Mouse (Mus musculus): ENCODE data around the gene Ppp1r26. TPM values are rescaled to one million over a fixed set of nuclear protein-coding genes. Genes with fewer than 3 reads are reported as not detected.

Gene Ppp1r26
- total and polyA plus RNA-seq, 3 experiments = 3.1 to 5.0 (median 3.4) TPM

- Histone ChIP-seq H3K27ac (no peak overlapping the region), H3K9ac (ENCODE audit: low read depth, low read length) (no peak overlapping the region), H3K79me2 (replicated peaks; ENCODE audit: control insufficient read depth, insufficient read depth, low read length) (no peaks in the 10 kb centered on the region), H3K4me3 (no peak overlapping the region), H3K36me3 (ENCODE audit: control insufficient read depth, insufficient read depth, low read length) (no peaks in the 10 kb centered on the region), H3K27me3 (ENCODE audit: control insufficient read depth, insufficient read depth, low read length) (no peaks in the 10 kb centered on the region; the same call in 1 of the 2 replicates), H3K4me1 (ENCODE audit: control insufficient read depth, insufficient read depth, low read length) (no peaks in the 10 kb centered on the region)
- 82% methylated on average over 13 of the region's 13 CpGs for WGBS
- TF ChIP-seq EP300 (IDR thresholded peaks at IDR 0.05; ENCODE audit: insufficient read depth, low read depth, low read length) (no peak), CTCF (IDR thresholded peaks at IDR 0.05) (no peak), POLR2A (IDR thresholded peaks at IDR 0.05; ENCODE audit: insufficient read depth, low read depth, low read length) (no peak)
- DNase-seq = no peak
- intact Hi-C loops (cut with DNase I) = no loop called here
Measured at GRCm38 (mm10) chr2:28504676-28505075, 58.1 kb downstream of the Ppp1r26 start.

Other genes with a start within 250 kb of the Ppp1r26 start
- not detected for gene 1700007K13Rik, start 19.5 kb downstream of the Ppp1r26 start, total RNA-seq (2021)
- 0.94 TPM in 1 of 2 replicates, not detected in the other for gene 1700007K13Rik, start 19.5 kb downstream of the Ppp1r26 start, polyA plus RNA-seq (2012; rRNA removed)
- gene Mrps2, start 21.3 kb downstream of the Ppp1r26 start, total RNA-seq (2021) = 10 to 100 TPM; 42.1 to 43.0 TPM
- gene Mrps2, start 21.3 kb downstream of the Ppp1r26 start, polyA plus RNA-seq (2012; rRNA removed) = 47.8 and 68.2 TPM in 2 replicates
- gene Gbgt1, start 50.1 kb downstream of the Ppp1r26 start, total RNA-seq (2021) = 1 to 10 TPM; 1.8 to 2.1 TPM
- gene Gbgt1, start 50.1 kb downstream of the Ppp1r26 start, polyA plus RNA-seq (2012; rRNA removed) = 1.3 and 2.2 TPM in 2 replicates
- gene Gm10134, start 59.3 kb downstream of the Ppp1r26 start, total RNA-seq (2021) = 1 to 10 TPM; 1.0 to 1.7 TPM
- 0.47 TPM in 1 of 2 replicates, not detected in the other for gene Gm10134, start 59.3 kb downstream of the Ppp1r26 start, polyA plus RNA-seq (2012; rRNA removed)
- 10 to 100 TPM in 1 of 2 experiments, 1 to 10 TPM in 1; 9.7 to 12.2 TPM for gene Ralgds, start 66.3 kb downstream of the Ppp1r26 start, total RNA-seq (2021)
- gene Ralgds, start 66.3 kb downstream of the Ppp1r26 start, polyA plus RNA-seq (2012; rRNA removed) = 19.5 and 24.8 TPM in 2 replicates
- gene Cel, start 116.6 kb downstream of the Ppp1r26 start, total RNA-seq (2021) = not detected
- gene Cel, start 116.6 kb downstream of the Ppp1r26 start, polyA plus RNA-seq (2012; rRNA removed) = not detected in 2 replicates
- gene Gtf3c5, start 137.0 kb downstream of the Ppp1r26 start, total RNA-seq (2021) = 10 to 100 TPM; 11.0 to 12.2 TPM
- 14.3 and 21.9 TPM in 2 replicates for gene Gtf3c5, start 137.0 kb downstream of the Ppp1r26 start, polyA plus RNA-seq (2012; rRNA removed)
- not detected for gene Gfi1b, start 175.2 kb downstream of the Ppp1r26 start, total RNA-seq (2021)
- gene Gfi1b, start 175.2 kb downstream of the Ppp1r26 start, polyA plus RNA-seq (2012; rRNA removed) = 0.12 TPM in 2 replicates
- 10 to 100 TPM; 24.9 to 29.3 TPM for gene Tsc1, start 194.4 kb downstream of the Ppp1r26 start, total RNA-seq (2021)
- gene Tsc1, start 194.4 kb downstream of the Ppp1r26 start, polyA plus RNA-seq (2012; rRNA removed) = 11.5 and 22.7 TPM in 2 replicates

Measured in heart, adult 2 months (tissue).